Mouse (Mus musculus) spleen, adult 18-20 months (tissue): ENCODE results near the gene Bcar1.

ENCODE experiments used
- DNase-seq, 2 experiments: peaks; one replicate each; pipeline ENCODE4 v3.0.0; 2022; ENCODE audit warnings: mixed read lengths in 2 of 2

Gene Bcar1

DNA sequence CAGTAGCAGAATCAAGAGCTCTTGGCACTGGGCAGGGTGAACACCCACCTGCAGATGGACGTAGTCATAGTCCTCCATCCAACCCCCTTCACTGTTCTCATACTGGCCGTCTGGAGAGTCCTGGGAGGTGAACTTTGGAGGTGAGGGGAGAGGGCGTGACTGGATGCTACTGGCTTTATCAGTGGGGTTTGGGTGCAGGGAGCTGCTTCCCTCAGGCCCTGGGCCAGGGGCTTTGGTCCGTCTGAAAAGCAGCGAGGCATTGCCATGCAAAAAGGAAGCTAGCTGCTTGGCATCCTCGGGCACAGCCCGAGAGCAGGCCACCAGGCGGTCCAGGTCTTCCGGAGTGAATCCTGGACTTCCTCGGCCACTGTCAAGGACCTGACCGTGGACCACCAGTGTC is 30.3 kb downstream of the Bcar1 start:
- no peak for DNase-seq

- peak; percentile 32 to 69 for DNase-seq
Measured at GRCm38 (mm10) chr8:111712588-111712987, 31.0 kb downstream of the Bcar1 start.

DNA sequence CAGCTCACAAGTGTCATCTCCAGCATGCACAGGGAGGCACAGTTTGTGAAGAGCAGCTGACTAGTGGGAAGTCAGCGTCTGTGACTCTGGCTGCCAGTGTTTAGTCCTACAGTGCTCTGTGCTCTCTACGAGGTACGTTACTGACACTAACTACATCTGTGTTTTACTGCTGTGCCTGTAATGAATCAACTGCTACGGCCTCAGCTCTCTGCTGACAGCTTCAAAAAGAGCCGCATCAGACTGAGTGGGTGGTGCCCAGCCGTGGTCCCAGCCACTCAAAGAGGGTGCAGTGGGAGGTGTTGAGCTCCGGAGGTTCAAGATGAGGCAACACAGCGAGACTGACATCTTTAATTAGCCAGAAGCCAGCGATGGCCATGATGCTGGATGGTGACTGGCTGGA is 31.5 kb downstream of the Bcar1 start:
- DNase-seq: no peak

DNA sequence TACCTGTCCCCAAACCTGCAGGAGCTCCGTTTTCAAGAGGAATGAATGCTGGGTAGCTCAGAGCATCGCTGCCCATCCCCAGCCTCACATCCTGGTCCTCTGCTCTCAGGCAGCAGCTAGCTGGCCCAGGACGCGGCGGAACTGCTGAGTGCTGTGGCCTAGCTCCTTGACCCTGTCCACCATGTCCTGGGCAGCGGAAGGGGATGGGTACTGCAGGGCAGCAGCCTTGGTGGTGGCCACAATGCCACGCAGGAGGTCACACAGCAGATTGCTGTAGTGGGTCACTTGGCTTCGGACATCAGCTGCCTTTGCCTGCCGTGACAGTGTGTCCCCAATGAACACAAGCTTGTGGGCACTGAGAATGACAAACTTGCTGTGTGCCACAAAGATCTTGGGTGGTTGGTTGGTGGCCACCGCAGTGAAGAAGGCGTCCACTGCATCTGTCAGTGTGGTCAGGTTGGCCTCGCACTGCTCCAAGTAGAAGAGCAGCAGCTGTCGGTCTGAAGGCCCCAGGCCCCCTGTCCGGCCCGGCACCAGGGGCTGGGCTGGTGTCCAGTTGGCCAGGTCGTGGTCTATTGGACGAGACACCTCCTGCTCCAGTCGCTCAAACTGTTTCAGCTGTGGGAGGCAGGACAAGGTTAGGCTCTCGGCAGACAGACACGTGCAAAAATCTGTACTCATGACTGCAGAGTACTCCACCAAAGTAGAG is 32.7 kb downstream of the Bcar1 start:
- DNase-seq: no peak

DNA sequence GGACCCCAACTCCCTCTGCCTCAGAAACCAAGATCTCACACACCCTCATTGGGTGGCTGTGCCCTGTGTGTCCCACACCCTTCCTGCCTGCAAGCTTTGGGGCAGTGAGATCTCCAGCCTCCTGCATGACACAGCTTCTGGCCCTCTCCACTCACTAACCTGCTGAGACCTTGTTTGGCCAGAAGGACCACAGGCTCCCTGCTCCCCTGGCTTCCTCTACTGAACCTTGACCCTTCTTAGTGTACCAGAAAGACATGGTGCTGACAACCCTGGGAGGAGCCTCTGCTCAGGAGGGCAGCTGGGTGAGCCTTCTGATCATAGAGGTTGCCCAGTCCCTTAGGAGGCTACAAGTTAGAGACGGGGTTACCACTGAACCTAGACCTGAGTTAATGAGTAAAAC is 34.4 kb downstream of the Bcar1 start:
- DNase-seq: no peak

DNA sequence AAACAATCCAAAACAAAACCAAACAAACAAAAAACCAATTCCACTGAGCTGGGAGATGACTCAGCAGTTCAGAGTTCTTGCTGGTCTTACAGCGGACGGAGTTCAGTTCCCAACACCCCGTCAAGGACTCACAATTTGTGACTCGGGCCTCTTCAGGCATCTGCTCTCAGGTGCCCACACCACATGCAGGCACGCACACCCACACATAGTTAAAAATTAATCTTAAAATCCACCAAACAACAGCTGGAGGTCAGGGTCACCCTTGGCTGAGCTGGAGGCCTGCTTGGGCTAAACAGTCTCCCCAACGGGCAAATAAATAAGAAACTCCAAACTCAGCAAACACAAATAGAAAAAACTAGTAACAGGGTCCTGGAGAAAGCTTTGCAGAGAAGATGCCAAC is 35.3 kb downstream of the Bcar1 start:
- no peak for DNase-seq

GRCm38 (mm10) chr8:111705699-111706098 is 37.9 kb downstream of the Bcar1 start:
- no peak for DNase-seq

GRCm38 (mm10) chr8:111705222-111705621 is 38.4 kb downstream of the Bcar1 start:
- no peak for DNase-seq

GRCm38 (mm10) chr8:111704585-111704984 is 39.0 kb downstream of the Bcar1 start:
- DNase-seq: no peak

DNA sequence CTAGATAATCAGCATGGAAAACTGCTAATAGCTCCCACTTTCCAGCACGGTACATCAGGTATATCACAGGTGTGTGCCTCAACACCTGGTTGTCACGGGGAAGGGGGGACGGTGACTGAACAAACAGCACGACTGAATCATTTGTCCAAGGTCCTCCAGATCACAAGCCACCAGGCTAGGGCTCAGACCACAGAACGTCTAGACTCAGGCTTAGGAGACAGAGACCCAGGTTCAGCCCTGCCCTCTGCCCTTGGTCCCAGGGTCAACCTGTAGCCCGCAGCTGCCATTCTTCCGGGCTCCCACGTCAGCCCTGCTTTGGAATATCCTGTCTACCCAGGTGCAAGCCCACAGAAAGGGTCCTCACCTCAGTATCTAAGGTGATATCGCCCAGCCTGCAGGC is 42.2 kb downstream of the Bcar1 start:
- no peak for DNase-seq

DNA sequence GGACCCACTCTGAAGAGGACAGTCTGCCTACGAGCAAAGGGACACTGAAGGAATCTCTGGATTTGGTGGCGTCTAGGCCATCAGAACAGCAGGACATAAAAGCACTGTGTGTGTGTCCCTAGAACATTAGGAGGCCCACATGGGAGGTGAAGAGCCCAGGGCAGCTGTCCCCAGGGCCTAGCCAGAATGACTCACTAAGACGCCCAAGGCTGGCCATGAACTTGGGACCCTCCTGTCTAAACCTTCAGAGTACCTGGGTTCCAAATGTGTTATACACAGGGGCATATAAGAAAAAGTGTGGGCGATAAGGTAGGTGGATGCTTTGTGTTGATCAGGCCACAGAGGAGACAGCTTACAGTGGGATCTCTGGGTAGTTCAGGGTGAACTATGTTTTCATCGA is 42.9 kb downstream of the Bcar1 start:
- no peak for DNase-seq

GRCm38 (mm10) chr8:111700201-111700600 is 43.4 kb downstream of the Bcar1 start:
- DNase-seq: no peak

DNA sequence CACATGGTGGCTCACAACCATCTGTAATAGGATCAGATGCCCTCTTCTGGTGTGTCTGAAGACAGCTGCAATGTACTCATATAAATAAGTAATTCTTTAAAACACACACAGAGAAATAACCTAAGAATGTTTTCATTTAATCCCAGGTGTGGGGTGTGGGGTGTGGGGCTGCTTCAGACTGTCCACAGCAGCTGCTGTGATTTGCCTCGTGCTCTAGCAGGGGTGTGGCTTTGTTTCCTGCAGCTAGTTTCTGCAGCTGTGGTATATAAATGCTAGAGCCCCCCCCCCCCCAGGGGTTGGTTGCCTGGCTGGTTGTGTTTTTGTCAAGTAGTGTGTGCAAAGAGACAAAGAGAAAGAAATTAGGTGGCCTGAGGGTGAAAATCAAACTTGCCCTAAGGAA is 44.6 kb downstream of the Bcar1 start:
- no peak for DNase-seq

DNA sequence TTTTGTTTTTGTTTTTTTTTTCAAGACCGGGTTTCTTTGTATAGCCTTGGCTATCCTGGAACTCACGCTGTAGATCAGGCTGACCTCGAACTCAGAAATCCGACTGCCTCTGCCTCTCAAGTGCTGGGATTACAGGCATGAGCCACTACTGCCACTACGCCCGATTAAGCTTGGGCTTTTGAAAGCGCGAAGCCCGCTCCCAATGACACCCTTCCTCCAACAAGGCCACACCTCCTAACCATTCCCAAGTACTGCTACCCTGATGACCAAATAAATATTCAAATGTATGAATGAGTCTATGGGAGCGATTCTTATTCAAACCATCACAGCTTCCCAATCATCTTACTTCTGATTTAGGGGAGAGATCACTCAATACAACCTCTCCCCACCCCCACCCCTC is 46.0 kb downstream of the Bcar1 start:
- DNase-seq: no peak

DNA sequence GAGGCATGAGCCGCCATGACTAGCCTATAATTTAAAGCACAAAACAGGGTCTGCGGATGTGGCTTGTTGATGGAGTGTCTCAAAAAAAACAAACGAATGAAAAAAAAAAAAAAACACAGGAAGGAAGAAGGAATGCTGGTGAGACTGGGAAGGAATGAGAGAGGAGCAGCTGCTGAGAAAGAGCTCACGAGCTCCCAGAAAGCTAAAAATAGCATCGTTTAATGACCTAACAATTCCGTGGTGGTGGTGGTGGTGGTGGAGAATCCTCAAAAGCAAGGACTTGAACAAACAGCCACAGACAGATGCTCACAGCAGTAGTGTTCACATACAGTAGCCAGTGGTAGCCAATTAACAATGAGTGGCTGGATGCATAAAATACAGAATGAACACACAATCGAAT is 48.2 kb downstream of the Bcar1 start:
- no peak for DNase-seq

GRCm38 (mm10) chr8:111693261-111693741 is 50.3 kb downstream of the Bcar1 start:
- DNase-seq: no peak

GRCm38 (mm10) chr8:111690960-111691445 is 52.6 kb downstream of the Bcar1 start, which contains the start of gene Ctrb1:
TSS of gene Ctrb1 (minus strand) at chr8:111691010.
- DNase-seq: no peak

DNA sequence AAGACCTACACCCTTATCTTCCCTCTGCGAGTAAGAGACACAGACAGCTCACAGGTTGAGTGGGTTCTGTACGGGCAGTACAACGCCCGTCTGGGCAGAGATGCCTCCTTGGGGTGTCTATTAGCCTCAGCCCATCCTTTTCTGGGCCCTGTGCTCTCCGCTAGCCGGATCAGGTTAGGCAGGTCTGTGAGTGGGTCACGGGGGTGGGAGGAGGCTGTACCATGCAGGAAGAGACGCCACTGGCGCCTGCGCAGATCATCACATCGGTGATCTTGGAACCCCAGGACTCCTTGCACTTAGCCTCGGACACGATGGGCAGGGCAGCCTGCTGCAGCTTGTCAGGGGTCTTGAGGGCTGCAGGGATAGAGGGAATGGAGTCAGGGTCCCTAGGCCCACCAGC is 56.7 kb downstream of the Bcar1 start:
- no peak for DNase-seq

GRCm38 (mm10) chr8:111682521-111682920 is 61.1 kb downstream of the Bcar1 start:
- no peak for DNase-seq

DNA sequence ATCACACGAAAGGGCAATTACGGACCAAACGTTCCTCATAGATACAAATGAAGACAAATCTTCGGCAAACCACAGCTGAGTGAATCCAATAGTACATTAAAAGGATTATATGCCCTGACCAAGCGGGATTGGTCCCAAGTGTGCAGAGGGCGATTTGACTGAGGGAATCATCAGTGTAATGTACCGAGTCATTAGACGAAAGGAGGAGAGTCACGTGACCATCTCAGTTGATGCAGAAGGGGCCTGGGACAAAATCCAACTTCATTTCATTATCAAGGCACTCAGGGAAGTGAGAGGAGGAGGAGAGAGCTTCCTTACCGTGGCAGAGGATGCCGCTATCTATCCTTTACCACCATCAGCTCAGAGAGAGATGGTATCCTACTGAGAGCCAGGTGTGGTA is 62.5 kb downstream of the Bcar1 start:
- DNase-seq: no peak

DNA sequence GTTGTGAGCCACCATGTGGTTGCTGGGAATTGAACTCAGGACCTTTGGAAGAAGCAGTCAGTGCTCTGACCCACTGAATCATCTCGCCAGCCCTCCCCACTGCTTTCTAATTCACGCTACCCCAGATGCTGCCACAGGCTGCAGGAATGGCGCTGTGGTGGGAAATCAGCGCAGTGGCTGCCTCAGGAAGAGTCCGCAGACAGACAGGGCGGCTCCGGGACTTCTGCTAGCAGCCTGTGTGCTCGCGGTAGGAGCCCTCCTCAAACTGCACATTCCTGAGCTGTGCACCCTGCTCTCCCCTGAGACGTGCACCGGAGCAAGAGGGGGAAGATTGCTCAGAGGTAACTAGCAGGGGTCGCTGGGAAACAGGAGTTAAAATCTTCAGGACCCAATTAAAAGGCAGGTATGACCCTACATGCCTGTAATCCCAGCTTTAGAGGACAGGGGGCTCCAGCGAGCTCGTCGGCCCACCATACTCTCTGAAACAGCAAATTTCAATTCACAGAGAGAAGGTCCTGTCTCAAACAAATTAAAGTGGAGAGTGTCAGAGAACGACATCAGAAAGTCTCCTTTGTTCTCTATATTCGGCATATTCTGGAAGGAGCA is 63.1 kb downstream of the Bcar1 start:
- DNase-seq: no peak

GRCm38 (mm10) chr8:111678848-111679247 is 64.8 kb downstream of the Bcar1 start:
- DNase-seq: no peak

DNA sequence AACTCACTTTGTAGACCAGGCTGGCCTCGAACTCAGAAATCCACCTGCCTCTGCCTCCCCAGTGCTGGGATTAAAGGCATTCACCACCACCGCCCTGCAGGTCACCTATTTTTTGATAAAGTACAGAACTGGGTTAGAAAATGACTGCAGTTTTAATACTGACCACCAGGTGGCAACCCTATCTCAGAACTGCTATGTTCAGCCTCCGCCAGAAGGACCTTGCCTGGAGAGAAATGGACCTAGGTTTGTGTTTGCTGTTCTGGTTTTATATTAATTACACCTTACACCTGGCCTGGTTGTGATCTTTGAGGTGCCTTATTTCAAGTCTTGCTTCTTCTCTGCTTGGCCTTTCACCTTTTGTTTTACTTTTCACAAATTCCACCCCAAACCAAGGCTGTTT is 65.5 kb downstream of the Bcar1 start:
- peak in 1 of 2 experiments; percentile 36 for DNase-seq

DNA sequence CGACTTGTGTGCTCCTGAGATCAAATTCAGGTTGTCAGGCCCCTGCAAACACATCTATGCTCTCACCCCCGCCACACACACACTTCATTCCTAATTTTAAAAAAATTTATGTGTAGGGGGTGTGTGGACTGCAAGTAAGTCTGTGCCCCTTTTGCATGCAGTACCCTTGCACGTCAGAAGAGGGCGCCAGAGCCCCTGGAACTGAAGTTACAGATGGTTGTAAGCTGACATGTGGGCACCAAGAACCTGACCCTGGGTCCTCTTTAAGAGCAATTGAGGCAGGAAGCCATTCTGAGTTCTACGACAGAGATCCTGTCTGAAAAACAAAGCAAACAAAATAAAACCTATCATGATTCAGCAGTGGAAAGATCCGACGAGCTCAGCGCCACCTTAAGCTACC is 67.4 kb downstream of the Bcar1 start:
- peak; percentile 10 to 29 for DNase-seq

- DNase-seq: no peak
Measured at GRCm38 (mm10) chr8:111666751-111667150, 76.9 kb downstream of the Bcar1 start.
